Mouse (Mus musculus) naive thymus-derived CD4-positive, alpha-beta T cell, adult 2 months (primary cell): ENCODE results near the gene Grifin.
A peak's percentile ranks its signal among the peaks of the same experiment; 100 is the strongest.

Experiments
- DNase-seq: peaks from one replicate; pipeline ENCODE4 v3.0.0-alpha.2; 2011; ENCODE audit warnings: low read depth

The Grifin gene

GRCm38 (mm10) chr5:140549306-140550047 is 15.4 kb downstream of the Grifin start:
- no peak for DNase-seq

DNA sequence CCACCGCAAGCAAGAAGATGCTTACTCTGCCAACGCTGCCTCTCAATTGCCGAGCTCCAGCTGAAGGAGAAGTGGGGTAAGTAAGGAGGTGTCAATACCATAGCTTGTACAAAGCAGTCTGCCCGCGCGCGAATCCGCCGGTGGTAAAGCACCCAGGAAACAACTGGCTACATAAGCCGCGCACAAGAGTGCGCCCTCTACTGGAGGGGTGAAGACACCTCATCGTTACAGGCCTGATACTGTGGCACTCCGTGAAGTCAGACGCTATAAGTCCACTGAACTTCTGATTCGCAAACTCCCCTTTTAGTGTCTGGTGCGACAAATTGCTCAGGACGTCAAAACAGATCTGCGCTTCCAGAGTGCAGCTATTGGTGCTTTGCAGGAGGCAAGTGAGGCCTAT is 18.5 kb downstream of the Grifin start:
- DNase-seq, result no peak

GRCm38 (mm10) chr5:140545651-140546050 is 19.2 kb downstream of the Grifin start:
- DNase-seq, result no peak

GRCm38 (mm10) chr5:140542811-140543575 is 21.9 kb downstream of the Grifin start:
- no peak for DNase-seq

- DNase-seq, result peak; percentile 93
Observed at GRCm38 (mm10) chr5:140540106-140540505, 24.8 kb downstream of the Grifin start.

GRCm38 (mm10) chr5:140538111-140538683 is 26.7 kb downstream of the Grifin start:
- no peak for DNase-seq

GRCm38 (mm10) chr5:140526754-140527153 is 38.1 kb downstream of the Grifin start:
- no peak for DNase-seq

GRCm38 (mm10) chr5:140521196-140521595 is 43.7 kb downstream of the Grifin start:
- no peak for DNase-seq

DNA sequence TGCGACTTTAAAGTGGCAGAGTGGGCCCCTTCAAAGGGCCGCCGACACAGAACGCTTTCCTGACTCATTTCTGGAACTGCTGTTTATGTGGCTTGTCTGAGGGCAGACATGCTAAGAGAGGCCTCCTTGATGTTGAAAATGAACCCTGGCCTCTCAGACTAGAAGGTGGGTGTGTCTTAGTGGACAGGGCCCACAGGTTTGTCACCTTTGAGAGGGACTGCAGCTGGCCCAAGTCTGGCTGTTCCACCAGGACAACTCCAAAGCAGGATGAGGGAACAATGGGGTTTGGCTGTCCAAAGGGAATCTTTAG is 47.0 kb downstream of the Grifin start:
- DNase-seq, result no peak

GRCm38 (mm10) chr5:140517159-140517920 is 47.5 kb downstream of the Grifin start:
- DNase-seq, result no peak

DNA sequence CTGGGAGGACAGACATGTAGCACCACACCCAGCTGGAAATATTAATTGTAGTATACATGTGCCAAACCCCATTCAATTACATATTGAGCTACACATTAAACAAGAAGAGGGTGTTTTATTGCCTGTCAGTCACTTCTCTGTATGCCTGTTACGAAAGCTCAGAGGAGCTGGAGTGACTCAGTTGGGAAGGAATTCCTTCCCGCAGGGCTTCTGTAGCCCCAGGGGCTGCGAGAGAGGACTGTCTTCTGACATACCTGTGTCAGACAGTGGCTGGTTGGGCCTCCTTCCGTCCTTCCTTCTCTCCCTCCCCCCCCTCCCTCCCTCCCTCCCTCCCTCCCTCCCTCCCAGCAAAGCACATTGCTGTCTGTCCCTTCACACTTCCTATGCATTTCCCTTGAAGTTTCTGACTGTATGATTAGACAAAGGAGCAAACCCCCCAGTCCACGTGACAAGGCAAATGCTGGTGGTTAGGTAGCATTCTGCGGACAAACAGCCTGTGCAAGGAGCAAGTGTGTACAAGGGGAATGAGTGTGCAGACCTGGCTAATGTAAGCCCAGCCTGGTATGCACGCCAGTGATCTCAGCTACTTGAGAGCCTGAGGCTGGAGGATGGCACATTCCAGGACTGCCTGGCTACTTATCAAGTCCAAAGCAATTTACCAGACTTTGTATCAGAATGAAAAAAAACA is 49.9 kb downstream of the Grifin start:
- no peak for DNase-seq

DNA sequence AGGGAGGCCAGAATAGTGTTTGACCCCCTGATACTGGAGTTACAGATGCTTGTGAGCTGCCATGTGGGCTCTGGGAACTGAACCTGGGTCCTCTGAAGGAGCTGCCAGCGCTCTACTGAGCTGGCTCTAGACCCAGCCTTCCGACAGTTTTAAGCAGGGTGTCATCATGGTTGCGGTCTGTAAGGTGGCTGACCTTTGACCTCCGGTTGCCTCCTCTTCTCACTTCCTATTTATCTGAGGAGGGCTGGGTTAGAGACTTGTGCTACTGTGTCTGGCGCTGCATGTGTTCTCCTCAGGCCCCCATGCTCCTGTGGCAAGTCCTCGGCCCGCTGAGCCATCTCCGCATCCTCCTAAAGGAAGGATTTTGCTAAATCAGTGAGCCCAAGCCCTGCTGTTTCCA is 51.0 kb downstream of the Grifin start:
- no peak for DNase-seq
